Mouse (Mus musculus) stomach, adult 2 months (tissue): Measurements from ENCODE around the gene Ttc21b. TPM values are rescaled to one million over a fixed set of nuclear protein-coding genes. Genes with fewer than 3 reads are reported as not detected.

Source experiments
- polyA plus RNA-seq: library from polyadenylated mRNA; depleted of rRNA; stranded (reverse); fragments of >200 nt; gene quantifications from 2 replicates; pipeline ENCODE4 v1.2.3, GENCODE M21; 2012; rRNA removed

Ttc21b gene
- polyA plus RNA-seq = 0.41 and 0.81 TPM in 2 replicates

DNA sequence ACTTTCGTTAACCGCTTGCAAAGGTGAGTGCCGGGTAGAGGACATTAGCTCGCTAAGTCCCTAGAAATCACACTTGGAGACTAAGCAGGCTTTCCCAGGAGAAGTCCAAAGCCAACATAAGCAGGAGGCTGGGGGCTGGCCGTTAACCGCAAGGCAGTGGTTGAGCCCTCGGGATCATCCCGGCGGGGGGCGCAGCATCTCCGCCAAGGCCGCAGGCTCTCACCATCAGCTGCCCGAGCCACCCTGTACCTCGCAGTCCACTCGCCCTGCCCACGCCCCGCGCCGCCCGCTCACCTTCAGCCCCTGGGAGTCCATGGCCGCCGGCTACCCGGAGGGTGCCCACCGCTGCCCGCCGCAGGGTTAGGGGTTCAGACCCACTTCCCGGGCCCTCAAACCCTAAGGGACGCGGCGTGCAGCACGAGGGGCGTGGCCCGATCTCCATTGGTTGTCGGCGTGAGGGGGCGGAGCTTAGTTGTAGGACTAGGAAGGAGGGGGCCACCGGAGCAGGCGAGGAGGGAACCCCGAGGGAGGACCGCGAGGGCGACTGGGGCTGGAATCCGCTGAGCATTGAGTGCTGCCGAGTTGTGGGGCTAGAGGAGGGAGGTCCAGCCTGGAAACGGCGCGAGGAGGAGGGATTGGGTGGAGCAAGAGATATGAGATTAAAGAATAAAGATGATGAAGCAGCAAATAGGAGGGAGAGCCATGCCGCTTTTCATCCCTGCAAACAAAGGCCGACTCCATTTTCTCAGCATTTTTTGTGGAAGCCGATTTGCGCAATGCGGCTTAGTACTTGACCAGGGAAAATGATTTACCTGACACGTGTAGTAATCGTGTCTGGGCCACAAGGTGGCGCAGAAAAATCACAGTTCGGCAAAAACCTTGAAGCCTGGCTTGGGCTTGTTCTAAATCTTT, at the start of gene Ttc21b:
Ttc21b (minus strand) TSS at position 398 of the 912 bp plus-strand sequence.

Other genes with a start within 250 kb of the Ttc21b start
- gene Galnt3, start 131.6 kb downstream of the Ttc21b start, polyA plus RNA-seq = 2.7 and 5.5 TPM in 2 replicates
- 0.02 TPM in 1 of 2 replicates, not detected in the other for gene Scn1a, start 184.2 kb upstream of the Ttc21b start, polyA plus RNA-seq